Mouse (Mus musculus) cerebellum, adult 11-12 months (tissue): ENCODE results near the gene Antxr2.
A peak's percentile ranks its signal among the peaks of the same experiment; 100 is the strongest.

Experiments
- DNase-seq: peaks from one replicate; pipeline ENCODE4 v3.0.0; 2022

The Antxr2 gene

DNA sequence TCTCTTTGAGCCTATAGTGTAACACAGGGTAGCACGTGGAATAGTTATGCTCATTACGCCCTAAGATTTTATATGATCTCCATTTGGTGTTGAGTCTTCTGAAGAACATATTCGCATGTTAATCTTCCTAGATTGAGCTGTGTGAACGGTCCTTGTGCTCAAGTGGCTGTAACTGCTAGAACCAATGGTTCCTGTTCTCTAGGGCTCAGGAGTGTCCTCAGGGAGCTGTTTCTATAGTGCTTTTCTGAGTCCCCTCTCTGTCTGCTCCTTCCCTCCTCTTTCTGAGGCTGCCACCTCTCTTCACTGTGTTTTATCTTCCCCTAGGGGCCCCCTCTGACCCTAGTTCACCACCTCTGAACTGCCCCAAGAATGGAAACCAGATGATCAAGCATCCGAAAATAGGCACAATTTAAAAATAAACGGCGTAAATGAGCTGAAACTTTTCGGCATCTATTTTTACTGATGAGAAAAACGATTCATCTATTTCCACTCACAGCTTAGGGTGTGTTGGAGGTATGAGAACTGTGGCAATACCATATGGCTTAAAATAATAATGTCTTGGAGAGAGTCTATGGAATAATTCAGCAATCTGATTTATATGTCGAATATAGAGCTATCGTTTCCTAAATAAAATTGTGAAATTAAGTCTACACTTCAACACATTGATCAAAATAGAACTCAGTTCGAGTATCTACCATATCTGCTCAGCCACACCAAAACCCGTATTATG, 124.1 kb downstream of the Antxr2 start:
- no peak for DNase-seq

GRCm38 (mm10) chr5:97905856-97906255, 125.0 kb downstream of the Antxr2 start:
- no peak for DNase-seq

DNA sequence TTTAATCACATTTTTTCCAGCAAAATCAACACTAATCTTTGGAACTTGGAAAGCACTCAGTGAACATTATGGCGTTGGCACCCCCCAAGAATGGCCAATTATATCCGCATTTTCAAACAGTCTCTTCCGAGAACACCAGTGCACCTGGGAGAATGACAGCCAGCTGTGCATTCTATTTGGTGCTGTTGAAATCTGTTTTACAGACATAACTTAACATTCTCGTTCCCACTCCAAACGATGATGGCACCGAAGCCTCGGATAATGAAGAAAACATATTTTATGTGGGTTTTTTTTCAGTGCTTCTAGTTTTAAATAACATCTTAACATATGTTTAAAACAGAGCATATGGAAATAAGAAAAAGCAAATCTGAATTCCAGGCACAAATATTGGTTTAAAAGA, 129.7 kb downstream of the Antxr2 start:
- no peak for DNase-seq

DNA sequence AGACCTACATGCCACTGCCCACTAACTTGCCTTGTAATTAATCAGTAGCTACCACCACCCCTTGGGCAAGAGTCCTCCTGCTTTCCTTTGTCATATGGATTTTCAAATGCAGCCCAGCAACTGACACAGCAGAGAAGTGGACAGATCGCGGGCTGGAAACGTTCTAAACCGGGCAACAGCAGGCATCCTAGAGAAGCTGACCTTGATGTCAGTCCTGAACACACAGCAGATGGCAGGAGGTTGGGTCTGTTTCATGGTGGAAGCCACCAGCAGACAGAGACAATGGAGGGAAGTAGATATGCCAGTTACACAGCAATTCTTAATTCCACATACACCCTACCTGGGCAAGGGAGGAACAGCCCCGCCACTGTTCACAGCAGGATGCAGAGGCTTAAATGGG, 131.5 kb downstream of the Antxr2 start:
- peak; percentile 4 for DNase-seq

- no peak for DNase-seq
Observed at GRCm38 (mm10) chr5:97885427-97885826, 145.4 kb downstream of the Antxr2 start.

DNA sequence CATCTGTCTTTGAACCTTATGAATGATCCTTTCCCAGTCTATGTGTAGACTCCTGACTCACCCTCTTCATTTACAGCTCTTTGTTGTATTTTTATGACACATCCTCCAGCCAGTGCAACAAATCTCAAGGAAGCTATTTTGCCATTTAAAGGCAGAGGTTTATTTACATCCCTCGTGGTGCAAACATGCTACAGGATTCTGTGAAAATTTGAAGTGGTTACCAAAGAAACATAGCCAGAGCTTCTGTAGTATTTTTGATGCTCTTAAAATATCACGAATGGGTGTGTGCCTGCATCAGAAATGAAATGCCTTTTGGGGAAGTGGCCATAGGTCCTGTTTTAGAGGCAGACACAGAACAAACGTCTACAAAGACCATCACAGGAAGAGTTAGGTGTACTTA, 146.7 kb downstream of the Antxr2 start:
- no peak for DNase-seq

GRCm38 (mm10) chr5:97881421-97881820, 149.4 kb downstream of the Antxr2 start:
- no peak for DNase-seq

DNA sequence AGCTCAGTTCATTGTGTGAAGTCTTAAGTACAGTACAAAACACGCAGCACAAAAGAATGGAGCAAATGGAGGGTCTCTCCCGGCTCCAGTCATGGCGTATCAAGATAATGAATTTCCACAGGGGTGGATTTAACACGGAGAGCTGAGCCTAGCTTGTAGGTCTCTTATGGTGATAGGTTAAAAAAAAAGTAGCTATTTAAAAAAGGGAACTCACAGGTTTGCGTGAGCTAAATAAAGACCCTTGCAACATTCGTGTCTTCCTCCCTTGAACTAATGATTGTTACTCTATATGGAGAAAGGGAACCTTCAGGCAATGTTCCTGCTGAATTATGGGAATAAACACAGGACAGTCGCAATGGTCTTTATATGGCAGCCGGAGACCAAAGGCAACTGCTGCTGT, 150.7 kb downstream of the Antxr2 start:
- no peak for DNase-seq

- DNase-seq, result no peak
Observed at GRCm38 (mm10) chr5:97878871-97879270, 152.0 kb downstream of the Antxr2 start.

GRCm38 (mm10) chr5:97878215-97878794, 152.5 kb downstream of the Antxr2 start:
- no peak for DNase-seq

GRCm38 (mm10) chr5:97876895-97877294, 153.9 kb downstream of the Antxr2 start:
- DNase-seq, result no peak

DNA sequence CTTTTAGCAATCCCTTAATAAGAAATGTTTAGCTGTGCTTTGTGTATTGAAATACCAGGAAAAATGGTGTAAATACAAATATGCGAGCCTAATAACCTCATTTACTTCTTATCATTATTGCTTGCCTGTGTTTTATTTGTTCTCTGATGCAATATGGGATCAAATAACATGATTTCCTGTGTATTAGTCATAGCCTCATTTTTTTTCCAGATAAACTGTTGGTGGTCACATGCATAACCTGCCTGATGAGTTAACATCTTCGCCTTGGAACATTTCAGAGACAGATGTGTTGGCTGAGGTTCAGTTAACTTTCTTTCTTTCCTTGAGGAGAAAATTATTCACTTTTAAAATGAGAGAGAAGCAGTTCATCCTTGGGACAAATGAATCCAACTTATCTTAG, 162.9 kb downstream of the Antxr2 start:
- no peak for DNase-seq

DNA sequence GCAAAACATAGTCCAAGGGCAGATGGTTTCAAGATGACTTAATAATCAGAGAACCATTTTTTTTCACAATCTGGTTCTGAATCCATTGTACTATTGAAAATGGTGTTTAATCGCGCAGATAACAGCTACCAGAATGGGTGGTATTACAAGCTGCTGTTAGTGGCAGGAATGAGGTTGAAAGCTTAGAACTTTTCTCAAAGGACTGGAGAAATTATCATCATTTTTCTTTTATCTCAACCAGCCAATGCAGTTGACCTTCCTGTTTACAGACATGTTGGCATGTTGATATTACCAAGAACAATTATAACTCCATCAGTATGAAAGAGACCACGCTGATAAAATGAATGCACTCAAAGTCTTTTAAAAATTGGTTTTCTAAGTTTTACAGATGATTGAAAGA, 163.9 kb downstream of the Antxr2 start:
- no peak for DNase-seq

- DNase-seq, result no peak
Observed at GRCm38 (mm10) chr5:97857101-97857500, 173.7 kb downstream of the Antxr2 start.

- no peak for DNase-seq
Observed at GRCm38 (mm10) chr5:97851981-97852748, 178.7 kb downstream of the Antxr2 start.

GRCm38 (mm10) chr5:97847204-97847895, 183.5 kb downstream of the Antxr2 start:
- DNase-seq, result no peak

DNA sequence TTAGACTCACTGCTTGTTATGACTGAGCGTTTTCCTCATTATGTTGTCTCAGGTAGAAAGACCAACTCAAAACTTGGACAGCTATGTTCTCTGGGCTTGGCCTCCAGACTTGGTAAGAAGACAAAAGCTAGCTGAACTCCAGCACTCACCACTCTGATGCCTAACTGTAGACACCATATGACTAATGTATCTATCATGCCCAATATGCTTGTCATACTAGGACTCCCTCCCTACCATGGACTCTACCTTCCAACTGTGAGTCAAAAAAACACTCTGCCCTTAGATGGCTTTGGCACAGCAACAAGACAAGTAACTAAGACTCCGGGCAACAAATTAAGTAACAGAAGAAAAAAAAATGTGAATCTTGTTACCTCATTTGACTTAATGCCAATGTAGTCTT, 184.3 kb downstream of the Antxr2 start:
- DNase-seq, result no peak

DNA sequence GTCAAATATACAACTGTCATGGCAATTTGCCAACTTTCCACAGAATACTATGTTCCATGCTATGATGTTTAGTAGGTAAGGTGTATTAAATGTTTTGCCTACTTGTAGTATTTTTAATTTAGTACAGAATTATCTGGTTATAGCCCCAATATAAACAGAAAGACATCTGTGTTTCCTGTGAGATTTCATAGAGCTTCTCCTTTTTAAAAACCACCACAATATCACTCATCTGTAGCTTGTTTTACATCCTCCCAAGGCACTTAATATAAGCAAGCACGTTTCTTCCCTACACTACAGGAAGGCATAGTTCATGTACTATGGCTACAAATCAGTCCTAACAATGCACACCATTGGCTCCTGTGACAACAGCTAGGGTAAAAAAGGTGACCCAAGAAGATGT, 188.8 kb downstream of the Antxr2 start:
- no peak for DNase-seq

GRCm38 (mm10) chr5:97839924-97840279, 190.9 kb downstream of the Antxr2 start:
- DNase-seq, result no peak

GRCm38 (mm10) chr5:97839271-97839923, 191.4 kb downstream of the Antxr2 start:
- no peak for DNase-seq

DNA sequence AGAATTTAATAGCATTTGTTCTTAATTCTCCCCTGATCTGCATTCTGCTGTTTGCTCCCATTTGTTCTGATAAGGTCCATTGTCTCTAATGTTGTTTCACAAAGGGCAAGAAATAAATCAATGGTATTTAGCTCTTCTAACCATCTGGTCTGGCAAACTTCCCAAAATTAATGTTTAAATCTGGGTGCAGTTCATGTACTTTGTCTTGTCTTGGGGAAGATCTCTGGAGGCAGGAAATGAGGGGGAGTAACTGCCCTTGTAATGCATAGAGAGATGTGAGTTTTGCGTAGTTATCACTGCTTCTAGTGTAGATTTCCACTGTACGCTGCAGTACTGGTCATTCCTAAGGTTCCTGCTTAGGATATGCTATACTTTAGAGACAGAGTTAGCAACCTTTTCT, 193.5 kb downstream of the Antxr2 start:
- DNase-seq, result no peak

- DNase-seq, result no peak
Observed at GRCm38 (mm10) chr5:97835418-97835817, 195.4 kb downstream of the Antxr2 start.

GRCm38 (mm10) chr5:97834770-97835169, 196.1 kb downstream of the Antxr2 start:
- DNase-seq, result no peak
